Mouse (Mus musculus) neural tube, embryonic 13.5 days (tissue): ENCODE data around the gene Hdac5. TPM values are rescaled to one million over a fixed set of nuclear protein-coding genes. Genes with fewer than 3 reads are reported as not detected.

Experiments
- ATAC-seq: fragments of 200-750 bp; cut with Nextera tagmentation; 2 replicates; pipeline ENCODE4 v1.8.0; 2017; ENCODE audit warnings: low read depth, mild to moderate bottlenecking, moderate TSS enrichment, moderate library complexity
- H3K27ac ChIP-seq: fragments of 300-500 bp; sonication (generic); replicated peaks from 2 replicates; pipeline ENCODE4 v1.5.1; 2015; ENCODE audit warnings: moderate library complexity, mild to moderate bottlenecking, inconsistent platforms
- H3K27me3 ChIP-seq: fragments of 300-500 bp; sonication (generic); 2 replicates; pipeline ENCODE4 v1.6.1; 2015; ENCODE audit warnings: mild to moderate bottlenecking, inconsistent platforms
- H3K36me3 ChIP-seq: fragments of 300-500 bp; sonication (generic); 2 replicates; pipeline ENCODE4 v1.6.1; 2015; ENCODE audit warnings: mild to moderate bottlenecking, inconsistent platforms
- H3K4me1 ChIP-seq: fragments of 300-500 bp; sonication (generic); replicated peaks from 2 replicates; pipeline ENCODE4 v1.6.1; 2015; ENCODE audit warnings: inconsistent platforms
- H3K4me2 ChIP-seq: fragments of 300-500 bp; sonication (generic); 2 replicates; pipeline ENCODE4 v1.6.1; 2015; ENCODE audit warnings: inconsistent platforms, mild to moderate bottlenecking, moderate library complexity
- H3K4me3 ChIP-seq: fragments of 300-500 bp; sonication (generic); 2 replicates; pipeline ENCODE4 v1.5.1; 2015; ENCODE audit warnings: mild to moderate bottlenecking, inconsistent platforms
- H3K9ac ChIP-seq: fragments of 300-500 bp; sonication (generic); 2 replicates; pipeline ENCODE4 v1.6.1; 2015; ENCODE audit warnings: moderate library complexity, mild to moderate bottlenecking, inconsistent platforms
- H3K9me3 ChIP-seq: fragments of 300-500 bp; sonication (generic); 2 replicates; pipeline ENCODE4 v1.6.1; 2016; ENCODE audit warnings: inconsistent platforms
- WGBS: fragments of 180-500 bp; shearing (Covaris S2); methylation state at CpG from one replicate; pipeline ENCODE4 v1.1.7; 2015; 5-methylcytosine and 5-hydroxymethylcytosine counted together
- polyA plus RNA-seq: library from polyadenylated mRNA; unstranded; fragments of >200 nt; fragmentation: Nextera tagmentation; extraction: Ambion mirVana; gene quantifications from 2 replicates; pipeline ENCODE4 v1.2.1, GENCODE M21; 2015

Gene Hdac5
- polyA plus RNA-seq, 1 experiment from 2014 or later: 84.4 TPM

- WGBS: 72% methylated on average over 4 of the region's 4 CpGs
- Histone ChIP-seq H3K9ac (0 out of 2 replicates have a peak overlapping the region, but pooled peaks have one; percentile 8), H3K4me3 (no peak overlapping the region), H3K36me3 (peaks cover 43% of the 10 kb centered on the region), H3K27me3 (no peaks in the 10 kb centered on the region), H3K27ac (peak overlapping the region; percentile 80; the same call in 1 of the 2 replicates), H3K4me2 (no peak overlapping the region), H3K4me1 (peaks cover 91% of the 10 kb centered on the region), H3K9me3 (no peaks in the 10 kb centered on the region)
- no peak for ATAC-seq
Measured at GRCm38 (mm10) chr11:102219994-102220346, 10.0 kb downstream of the Hdac5 start.

GRCm38 (mm10) chr11:102219247-102219993 is 10.5 kb downstream of the Hdac5 start:
- Histone ChIP-seq H3K4me2 (peak overlapping the region; percentile 51), H3K36me3 (peaks cover 43% of the 10 kb centered on the region), H3K9ac (peak overlapping the region; percentile 59), H3K27me3 (no peaks in the 10 kb centered on the region), H3K27ac (peak overlapping the region; percentile 80), H3K4me3 (peak overlapping the region; percentile 18; the same call in 1 of the 2 replicates), H3K9me3 (no peaks in the 10 kb centered on the region), H3K4me1 (peaks cover 91% of the 10 kb centered on the region)
- 60% methylated on average over 14 of the region's 14 CpGs for WGBS
- ATAC-seq: 0 out of 2 replicates have a peak, but pooled peaks have one; percentile 19

DNA sequence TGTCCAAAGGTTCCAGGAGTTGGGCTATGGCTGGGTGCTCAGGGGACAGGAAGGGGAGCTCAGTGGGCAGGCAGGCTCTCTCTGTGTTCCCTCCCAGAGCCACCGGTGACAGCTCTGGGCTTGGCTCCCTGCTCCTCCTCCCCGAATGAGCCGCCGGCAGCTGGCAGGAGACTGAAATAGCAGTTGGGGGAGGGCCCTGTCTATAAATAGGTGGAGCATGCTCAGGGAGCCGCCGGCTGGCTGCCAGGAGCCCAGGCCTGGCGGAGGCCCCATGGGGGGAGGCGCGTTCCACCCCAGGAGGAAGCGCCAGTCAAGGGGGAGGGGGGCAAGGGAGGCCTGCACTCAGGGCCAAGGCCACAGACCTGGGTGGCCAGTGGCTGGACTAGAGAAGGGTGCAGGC is 11.2 kb downstream of the Hdac5 start:
- peak; percentile 75 for ATAC-seq
- Histone ChIP-seq H3K9me3 (no peaks in the 10 kb centered on the region), H3K4me2 (peak overlapping the region; percentile 51), H3K36me3 (peaks cover 43% of the 10 kb centered on the region), H3K9ac (peak overlapping the region; percentile 59), H3K27ac (peak overlapping the region; percentile 80), H3K4me1 (peaks cover 91% of the 10 kb centered on the region), H3K27me3 (no peaks in the 10 kb centered on the region), H3K4me3 (peak overlapping the region; percentile 18)
- under 1% methylated on average over 10 of the region's 10 CpGs for WGBS

DNA sequence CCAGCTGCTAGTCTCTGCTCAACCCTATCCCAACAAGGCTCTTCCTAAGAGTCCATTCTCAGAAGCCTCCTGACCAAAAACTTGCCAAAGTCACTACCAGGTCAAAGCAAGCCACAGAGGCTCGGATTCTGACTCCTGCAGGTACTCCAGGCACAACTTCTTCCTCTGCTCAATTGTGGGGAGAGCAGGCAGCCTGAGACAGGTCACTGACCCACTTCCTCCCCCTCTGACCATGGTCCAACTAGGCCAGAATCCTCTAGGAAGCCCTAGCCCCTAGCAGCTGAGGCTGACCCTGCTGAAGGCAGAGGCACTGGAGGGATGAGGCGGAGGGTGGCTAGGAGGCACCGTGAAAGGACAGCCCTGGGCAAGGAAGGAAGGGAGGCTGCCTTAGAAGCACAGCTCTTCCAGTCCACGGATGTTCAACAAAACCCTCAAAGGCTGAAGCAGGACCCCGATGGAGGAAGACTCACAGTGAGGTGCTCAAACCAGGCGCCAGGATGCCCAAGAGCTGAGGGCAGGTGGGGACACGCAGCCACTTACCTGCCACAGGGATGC is 12.0 kb downstream of the Hdac5 start:
- no peaks in the 10 kb centered on the region for H3K27me3 ChIP-seq
- peak overlapping the region; percentile 59 for H3K9ac ChIP-seq
- peaks cover 88% of the 10 kb centered on the region for H3K4me1 ChIP-seq
- peak overlapping the region; percentile 80; the same call in 1 of the 2 replicates for H3K27ac ChIP-seq
- H3K36me3 ChIP-seq: peaks cover 45% of the 10 kb centered on the region
- H3K4me3 ChIP-seq: peak overlapping the region; percentile 18
- ATAC-seq: no peak
- no peaks in the 10 kb centered on the region for H3K9me3 ChIP-seq
- WGBS: 80% methylated on average over 7 of the region's 7 CpGs
- H3K4me2 ChIP-seq: peak overlapping the region; percentile 51

DNA sequence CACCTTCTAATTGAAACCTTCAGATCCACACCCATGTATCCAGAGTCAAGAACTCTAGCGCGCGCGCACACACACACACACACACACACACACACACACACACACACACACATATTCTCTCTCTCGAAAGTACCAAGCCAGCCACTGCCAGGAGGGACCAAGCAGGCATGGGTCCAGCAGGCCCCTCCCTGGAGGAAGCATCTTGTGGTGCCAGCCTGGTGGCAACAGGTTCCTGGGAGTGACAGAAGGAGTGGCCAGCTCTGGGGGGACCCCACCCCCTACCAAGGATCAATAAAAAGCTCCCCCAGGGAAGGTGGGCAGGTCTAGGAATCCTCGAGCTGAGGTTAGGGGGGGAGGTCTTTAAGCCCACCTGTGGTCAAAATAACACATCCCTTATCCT is 12.6 kb downstream of the Hdac5 start:
- Histone ChIP-seq H3K27me3 (no peaks in the 10 kb centered on the region), H3K4me1 (peaks cover 84% of the 10 kb centered on the region), H3K4me2 (peak overlapping the region; percentile 51), H3K27ac (no peak overlapping the region), H3K4me3 (no peak overlapping the region), H3K36me3 (peaks cover 39% of the 10 kb centered on the region), H3K9me3 (no peaks in the 10 kb centered on the region), H3K9ac (no peak overlapping the region)
- WGBS: 73% methylated on average over 6 of the region's 6 CpGs
- ATAC-seq: no peak

GRCm38 (mm10) chr11:102216886-102217240 is 13.1 kb downstream of the Hdac5 start:
- Histone ChIP-seq H3K27me3 (no peaks in the 10 kb centered on the region), H3K4me2 (peak overlapping the region; percentile 51; the same call in 1 of the 2 replicates), H3K36me3 (peaks cover 34% of the 10 kb centered on the region), H3K9me3 (no peaks in the 10 kb centered on the region), H3K27ac (no peak overlapping the region), H3K4me3 (no peak overlapping the region), H3K9ac (peak overlapping the region; percentile 10; the same call in 1 of the 2 replicates), H3K4me1 (peaks cover 84% of the 10 kb centered on the region)
- WGBS: 55% methylated on average over 5 of the region's 5 CpGs
- no peak for ATAC-seq

GRCm38 (mm10) chr11:102216056-102216885 is 13.7 kb downstream of the Hdac5 start:
- peak overlapping the region; percentile 38; the same call in 1 of the 2 replicates for H3K27ac ChIP-seq
- peaks cover 86% of the 10 kb centered on the region for H3K4me1 ChIP-seq
- H3K9me3 ChIP-seq: no peaks in the 10 kb centered on the region
- no peak overlapping the region for H3K4me3 ChIP-seq
- no peak for ATAC-seq
- 44% methylated on average over 12 of the region's 12 CpGs for WGBS
- peak overlapping the region; percentile 41 for H3K9ac ChIP-seq
- H3K27me3 ChIP-seq: no peaks in the 10 kb centered on the region
- H3K36me3 ChIP-seq: peaks cover 28% of the 10 kb centered on the region
- H3K4me2 ChIP-seq: peak overlapping the region; percentile 15; the same call in 1 of the 2 replicates

- ATAC-seq: no peak
- Histone ChIP-seq H3K4me3 (no peak overlapping the region), H3K9me3 (no peaks in the 10 kb centered on the region), H3K4me2 (0 out of 2 replicates have a peak overlapping the region, but pooled peaks have one; percentile 15), H3K36me3 (peaks cover 20% of the 10 kb centered on the region), H3K27me3 (no peaks in the 10 kb centered on the region), H3K9ac (peak overlapping the region; percentile 41), H3K27ac (peak overlapping the region; percentile 38; the same call in 1 of the 2 replicates), H3K4me1 (peaks cover 89% of the 10 kb centered on the region)
- 79% methylated on average over 11 of the region's 11 CpGs for WGBS
Measured at GRCm38 (mm10) chr11:102215511-102215910, 14.5 kb downstream of the Hdac5 start.

- no peaks in the 10 kb centered on the region for H3K27me3 ChIP-seq
- peak overlapping the region; percentile 41; the same call in 1 of the 2 replicates for H3K9ac ChIP-seq
- no peak overlapping the region for H3K4me3 ChIP-seq
- H3K27ac ChIP-seq: peak overlapping the region; percentile 49
- H3K9me3 ChIP-seq: no peaks in the 10 kb centered on the region
- H3K4me2 ChIP-seq: no peak overlapping the region
- 46% methylated on average over 10 of the region's 10 CpGs for WGBS
- peaks cover 12% of the 10 kb centered on the region for H3K36me3 ChIP-seq
- H3K4me1 ChIP-seq: peaks cover 89% of the 10 kb centered on the region
- no peak for ATAC-seq
Measured at GRCm38 (mm10) chr11:102214430-102215156, 15.4 kb downstream of the Hdac5 start.

- H3K36me3 ChIP-seq: peaks cover 5% of the 10 kb centered on the region
- no peak overlapping the region for H3K4me3 ChIP-seq
- no peaks in the 10 kb centered on the region for H3K27me3 ChIP-seq
- H3K27ac ChIP-seq: no peak overlapping the region; the same call in 1 of the 2 replicates
- peaks cover 89% of the 10 kb centered on the region for H3K4me1 ChIP-seq
- no peak overlapping the region for H3K9ac ChIP-seq
- no peak overlapping the region for H3K4me2 ChIP-seq
- ATAC-seq: no peak
- 54% methylated on average over 18 of the region's 18 CpGs for WGBS
- no peaks in the 10 kb centered on the region for H3K9me3 ChIP-seq
Measured at GRCm38 (mm10) chr11:102211936-102212341, 18.0 kb downstream of the Hdac5 start.

GRCm38 (mm10) chr11:102211011-102211410 is 19.0 kb downstream of the Hdac5 start:
- 64% methylated on average over 5 of the region's 5 CpGs for WGBS
- H3K4me1 ChIP-seq: peaks cover 85% of the 10 kb centered on the region

More at GRCm38 (mm10) chr11:102211011-102211410, 19.0 kb downstream of the Hdac5 start:
- ATAC-seq: no peak
- H3K36me3 ChIP-seq: peaks cover 14% of the 10 kb centered on the region
- H3K9ac ChIP-seq: no peak overlapping the region
- no peaks in the 10 kb centered on the region for H3K27me3 ChIP-seq
- 0 out of 2 replicates have a peak overlapping the region, but pooled peaks have one; percentile 24 for H3K27ac ChIP-seq
- no peak overlapping the region for H3K4me2 ChIP-seq
- H3K4me3 ChIP-seq: no peak overlapping the region
- no peaks in the 10 kb centered on the region for H3K9me3 ChIP-seq
